Mouse (Mus musculus) C2C12 (cell line): ENCODE results near the gene E130116L18Rik. TPM values are rescaled to one million over a fixed set of nuclear protein-coding genes. Genes with fewer than 3 reads are reported as not detected.
A peak's percentile ranks its signal among the peaks of the same experiment; 100 is the strongest.
"Not testable (repeated sequence)": the region's sequence is repeated elsewhere in the genome, so short reads cannot be mapped to it uniquely, and the experiment has no call there.

Experiments used
- H3K27me3 ChIP-seq: one replicate; pipeline ENCODE4 v1.6.1; 2011; ENCODE audit not compliant: control insufficient read depth, insufficient read depth, insufficient read length
- H3K36me3 ChIP-seq: one replicate; pipeline ENCODE4 v1.6.1; 2011; ENCODE audit not compliant: control insufficient read depth, insufficient read depth
- H3K4me3 ChIP-seq: one replicate; pipeline ENCODE4 v1.5.1; 2011; ENCODE audit warnings: mild to moderate bottlenecking, control low read depth; ENCODE audit not compliant: poor library complexity, insufficient read depth, severe bottlenecking
- H3K79me2 ChIP-seq: one replicate; pipeline ENCODE4 v1.6.1; 2011; ENCODE audit not compliant: control insufficient read depth, insufficient read depth
- H3K79me3 ChIP-seq: one replicate; pipeline ENCODE4 v1.6.1; 2011; ENCODE audit warnings: low read depth, control low read depth
- H3ac ChIP-seq: one replicate; pipeline ENCODE3; 2011; ENCODE audit warnings: low read depth; ENCODE audit not compliant: control insufficient read depth, insufficient read length
- CEBPB ChIP-seq: IDR thresholded peaks from one replicate; pipeline ENCODE4 v1.6.1; 2011; ENCODE audit warnings: low read depth, mild to moderate bottlenecking, control low read depth, moderate library complexity
- CTCF ChIP-seq: IDR thresholded peaks from one replicate; pipeline ENCODE4 v1.5.1; 2011; ENCODE audit not compliant: control insufficient read depth, insufficient read depth, insufficient read length
- FOSL1 ChIP-seq: IDR thresholded peaks from one replicate; pipeline ENCODE4 v1.8.0; 2011; ENCODE audit warnings: mild to moderate bottlenecking, low read length; ENCODE audit not compliant: poor library complexity, insufficient read depth, severe bottlenecking
- MAX ChIP-seq: IDR thresholded peaks from one replicate; pipeline ENCODE4 v1.6.1; 2011; ENCODE audit warnings: mild to moderate bottlenecking, control low read depth
- MYOD1 ChIP-seq: IDR thresholded peaks from one replicate; pipeline ENCODE4 v1.6.1; 2011; ENCODE audit warnings: low read depth; ENCODE audit not compliant: control insufficient read depth, insufficient read length
- MYOG ChIP-seq: IDR thresholded peaks from one replicate; pipeline ENCODE4 v1.6.1; 2011; ENCODE audit not compliant: control insufficient read depth, insufficient read length; ENCODE audit errors: extremely low read depth
- USF1 ChIP-seq: IDR thresholded peaks from one replicate; pipeline ENCODE4 v1.6.1; 2011; ENCODE audit warnings: low read depth, mild to moderate bottlenecking, control low read depth, moderate library complexity
- polyA plus RNA-seq: library from polyadenylated mRNA; unstranded; fragments of >200 nt; fragmentation: generic; extraction: Trizol; gene quantifications from one replicate; pipeline ENCODE4 v1.2.1, GENCODE M21; 2012; ENCODE audit warnings: missing spikeins

E130116L18Rik gene
- polyA plus RNA-seq, 1 experiment, result not detected

DNA sequence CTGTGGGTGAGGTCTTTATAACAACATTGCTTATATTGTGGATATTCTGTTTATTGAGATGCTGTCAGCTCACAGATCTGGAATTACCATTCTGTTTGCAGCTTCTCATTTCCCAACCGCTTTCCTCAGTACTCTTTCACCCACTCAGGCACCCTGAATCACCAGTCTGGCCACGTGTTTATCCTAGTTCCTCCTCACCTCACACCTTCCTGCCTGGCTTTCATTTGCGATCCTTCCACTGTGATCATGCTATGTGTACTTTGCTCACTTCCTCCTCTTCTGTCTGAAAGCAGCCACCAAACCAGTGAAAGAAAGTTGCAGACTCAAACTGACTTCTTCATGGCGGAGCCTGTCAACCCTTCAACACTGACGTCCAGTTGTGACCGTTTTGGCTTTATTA, 20.1 kb upstream of the E130116L18Rik start:
- TF ChIP-seq MYOD1 (no peak), MAX (no peak), USF1 (no peak), FOSL1 (no peak), CEBPB (no peak), MYOG (no peak), CTCF (no peak)
- no peaks in the 10 kb centered on the region for H3K36me3 ChIP-seq
- H3K79me3 ChIP-seq, result peaks cover 2% of the 10 kb centered on the region
- H3ac ChIP-seq, result no peak overlapping the region
- no peaks in the 10 kb centered on the region for H3K79me2 ChIP-seq
- H3K4me3 ChIP-seq, result no peak overlapping the region
- no peaks in the 10 kb centered on the region for H3K27me3 ChIP-seq

DNA sequence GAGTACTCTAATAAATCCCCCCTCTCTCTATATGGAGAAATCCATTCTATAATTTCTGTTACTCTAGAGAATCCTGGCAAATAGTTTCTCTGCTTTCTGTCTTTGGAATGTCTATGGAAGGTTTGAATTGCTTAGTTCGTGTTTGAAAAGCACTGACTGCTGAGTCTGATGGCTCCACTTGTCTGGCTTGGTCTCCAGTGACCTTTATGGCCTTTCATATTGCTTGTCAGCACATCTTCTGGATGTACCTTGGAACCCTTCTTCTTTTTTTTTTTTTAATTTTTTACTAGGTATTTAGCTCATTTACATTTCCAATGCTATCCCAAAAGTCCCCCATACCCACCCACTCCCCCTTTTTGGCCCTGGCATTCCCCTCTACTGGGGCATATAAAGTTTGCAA, 1.4 kb upstream of the E130116L18Rik start:
- H3K4me3 ChIP-seq, H3K36me3 ChIP-seq, H3K79me3 ChIP-seq, H3K27me3 ChIP-seq, H3ac ChIP-seq: not testable (repeated sequence)
- peaks cover 22% of the 10 kb centered on the region for H3K79me2 ChIP-seq

DNA sequence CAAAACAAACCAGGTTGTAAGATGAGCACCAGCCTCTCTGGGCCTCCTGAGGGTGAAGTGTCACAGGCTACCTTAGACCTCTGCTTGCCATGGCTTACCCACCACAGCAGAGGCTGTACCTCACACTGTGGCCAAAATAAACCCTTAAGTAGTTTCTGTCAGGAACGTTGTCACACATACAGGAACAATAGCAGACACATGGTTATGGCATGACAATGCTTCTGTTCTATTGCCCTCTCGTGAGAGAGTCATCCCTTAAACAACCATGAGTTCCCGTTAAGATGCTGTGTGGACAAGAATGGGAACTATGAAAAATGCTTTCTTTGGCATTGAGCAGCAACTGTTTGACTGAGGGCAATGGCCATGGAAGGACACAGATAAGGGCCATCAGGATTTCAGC, 1.3 kb downstream of the E130116L18Rik start, which contains the start of gene Galnt11:
Gene Galnt11 (plus strand): TSS at position 301 of the 400 bp plus-strand sequence.
- H3K79me3 ChIP-seq, result peaks cover 9% of the 10 kb centered on the region
- peaks cover 22% of the 10 kb centered on the region for H3K79me2 ChIP-seq
- peaks cover 4% of the 10 kb centered on the region for H3K27me3 ChIP-seq
- TF ChIP-seq MAX (no peak), CTCF (no peak), MYOG (no peak)
- H3K4me3 ChIP-seq, result peak within 1 kb of the TSS; percentile 34
- H3ac ChIP-seq, result peak within 1 kb of the TSS; percentile 61
- H3K36me3 ChIP-seq, result no peaks in the 10 kb centered on the region

DNA sequence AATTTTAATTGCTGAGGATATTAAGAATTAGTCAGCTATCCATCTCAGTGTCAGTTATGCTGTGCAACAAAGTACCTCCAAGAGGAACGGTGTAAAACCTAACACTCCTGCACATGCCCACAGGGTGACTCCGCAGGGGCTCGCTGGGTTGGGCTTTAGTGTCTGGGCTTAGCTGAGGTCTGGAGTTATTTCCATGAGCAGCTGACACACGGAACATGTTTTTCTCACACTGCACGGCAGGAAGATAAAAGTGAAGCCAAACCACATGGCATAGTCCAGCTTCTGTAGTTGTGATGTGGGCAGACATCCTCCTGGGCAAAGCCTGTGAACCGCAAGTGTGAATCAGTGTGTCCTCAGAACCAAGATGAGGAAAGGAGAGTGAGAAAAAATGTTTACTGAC, 7.9 kb downstream of the E130116L18Rik start:
- Histone ChIP-seq H3K4me3 (no peak overlapping the region), H3ac (no peak overlapping the region), H3K36me3 (no peaks in the 10 kb centered on the region), H3K79me3 (no peaks in the 10 kb centered on the region), H3K27me3 (peaks cover 4% of the 10 kb centered on the region), H3K79me2 (no peaks in the 10 kb centered on the region)
- TF ChIP-seq CEBPB (no peak), USF1 (no peak), CTCF (no peak), MAX (peak; percentile 41), MYOD1 (peak; percentile 47), FOSL1 (no peak), MYOG (no peak)

DNA sequence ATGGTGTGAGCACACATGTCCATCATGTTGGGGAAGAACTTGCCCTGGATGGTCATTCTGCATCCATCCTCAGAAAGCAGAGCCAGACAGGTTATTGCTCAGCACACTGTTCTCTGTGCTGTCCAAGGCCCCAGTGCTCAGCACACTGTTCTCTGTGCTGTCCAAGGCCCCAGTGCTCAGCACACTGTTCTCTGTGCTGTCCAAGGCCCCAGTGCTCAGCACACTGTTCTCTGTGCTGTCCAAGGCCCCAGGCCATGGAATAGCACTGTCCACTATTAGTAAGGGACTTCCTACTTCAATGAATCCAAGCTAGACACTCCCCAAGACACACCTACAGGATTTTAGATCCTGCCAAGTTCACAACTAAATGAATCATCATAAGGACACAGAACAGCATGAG, 9.7 kb downstream of the E130116L18Rik start:
- H3K79me2 ChIP-seq, H3K36me3 ChIP-seq, H3K27me3 ChIP-seq, H3K4me3 ChIP-seq, H3ac ChIP-seq, H3K79me3 ChIP-seq: not testable (repeated sequence)

DNA sequence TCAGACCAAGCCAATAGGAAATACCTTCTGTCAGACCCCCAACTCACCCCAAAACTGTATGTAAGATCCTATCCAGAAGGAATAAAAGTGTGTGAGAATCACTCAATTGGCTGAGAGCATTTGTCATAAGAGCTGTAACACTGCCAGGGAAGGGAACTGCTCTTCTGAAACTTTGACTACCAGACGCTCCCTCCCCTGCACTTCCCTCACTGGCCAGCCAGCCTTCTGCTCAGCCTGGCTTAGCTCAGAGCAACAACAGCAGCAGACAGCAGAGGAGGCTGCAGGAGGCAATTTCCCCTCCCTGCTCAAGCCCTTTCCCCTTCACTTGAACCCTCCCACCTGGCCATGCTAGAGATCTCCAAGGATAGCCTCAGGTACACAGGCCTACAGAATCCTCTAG, 11.1 kb downstream of the E130116L18Rik start:
- H3ac ChIP-seq, result no peak overlapping the region
- no peaks in the 10 kb centered on the region for H3K27me3 ChIP-seq
- TF ChIP-seq FOSL1 (no peak), CTCF (no peak), CEBPB (no peak), MYOD1 (no peak), MYOG (no peak), USF1 (no peak), MAX (no peak)
- H3K4me3 ChIP-seq, result no peak overlapping the region
- H3K79me3 ChIP-seq, result no peaks in the 10 kb centered on the region
- no peaks in the 10 kb centered on the region for H3K36me3 ChIP-seq
- H3K79me2 ChIP-seq, result no peaks in the 10 kb centered on the region
